Mouse (Mus musculus): ENCODE data around the gene Gm27021.

The Gm27021 gene

GRCm38 (mm10) chr8:120602672-120603071, 65.2 kb downstream of the Gm27021 start:
- DNase-seq (ENCODE audit: low read depth, low spot score) = no peak

GRCm38 (mm10) chr8:120599504-120599903, 68.4 kb downstream of the Gm27021 start:
- peak; percentile 55 for DNase-seq (ENCODE audit: low read depth, low spot score)

GRCm38 (mm10) chr8:120598579-120598978, 69.3 kb downstream of the Gm27021 start:
- DNase-seq (ENCODE audit: low read depth, low spot score) = no peak

GRCm38 (mm10) chr8:120595963-120596362, 71.9 kb downstream of the Gm27021 start:
- peak; percentile 63 for DNase-seq (ENCODE audit: low read depth, low spot score)

GRCm38 (mm10) chr8:120594571-120594970, 73.3 kb downstream of the Gm27021 start:
- DNase-seq (ENCODE audit: low read depth, low spot score) = peak; percentile 31

GRCm38 (mm10) chr8:120591587-120592292, 76.1 kb downstream of the Gm27021 start:
- no peak for DNase-seq (ENCODE audit: low read depth, low spot score)

- DNase-seq (ENCODE audit: low read depth, low spot score) = no peak
Observed at GRCm38 (mm10) chr8:120589921-120590320, 78.0 kb downstream of the Gm27021 start.

GRCm38 (mm10) chr8:120588908-120589771, 78.7 kb downstream of the Gm27021 start, which contains the start of gene Gins2:
Gene Gins2 (minus strand): TSS chr8:120589304.
- DNase-seq (ENCODE audit: low read depth, low spot score) = peak; percentile 98

- no peak for DNase-seq (ENCODE audit: low read depth, low spot score)
Observed at GRCm38 (mm10) chr8:120585521-120585920, 82.4 kb downstream of the Gm27021 start.

GRCm38 (mm10) chr8:120581811-120582210, 86.1 kb downstream of the Gm27021 start:
- DNase-seq (ENCODE audit: low read depth, low spot score) = no peak

GRCm38 (mm10) chr8:120581329-120581728, 86.5 kb downstream of the Gm27021 start:
- DNase-seq (ENCODE audit: low read depth, low spot score) = no peak

- no peak for DNase-seq (ENCODE audit: low read depth, low spot score)
Observed at GRCm38 (mm10) chr8:120580336-120581000, 87.4 kb downstream of the Gm27021 start.

- no peak for DNase-seq (ENCODE audit: low read depth, low spot score)
Observed at GRCm38 (mm10) chr8:120577821-120578220, 90.1 kb downstream of the Gm27021 start.

GRCm38 (mm10) chr8:120575801-120576200, 92.1 kb downstream of the Gm27021 start:
- no peak for DNase-seq (ENCODE audit: low read depth, low spot score)

- no peak for DNase-seq (ENCODE audit: low read depth, low spot score)
Observed at GRCm38 (mm10) chr8:120574941-120575340, 92.9 kb downstream of the Gm27021 start.

- DNase-seq (ENCODE audit: low read depth, low spot score) = no peak
Observed at GRCm38 (mm10) chr8:120573866-120574265, 94.0 kb downstream of the Gm27021 start.

- DNase-seq (ENCODE audit: low read depth, low spot score) = no peak
Observed at GRCm38 (mm10) chr8:120572534-120572933, 95.3 kb downstream of the Gm27021 start.

- DNase-seq (ENCODE audit: low read depth, low spot score) = no peak
Observed at GRCm38 (mm10) chr8:120571561-120571960, 96.3 kb downstream of the Gm27021 start.

GRCm38 (mm10) chr8:120569939-120570715, 97.8 kb downstream of the Gm27021 start:
- peak; percentile 57 for DNase-seq (ENCODE audit: low read depth, low spot score)

GRCm38 (mm10) chr8:120569123-120569522, 98.8 kb downstream of the Gm27021 start:
- DNase-seq (ENCODE audit: low read depth, low spot score) = no peak

- no peak for DNase-seq (ENCODE audit: low read depth, low spot score)
Observed at GRCm38 (mm10) chr8:120568164-120568798, 99.6 kb downstream of the Gm27021 start.

Measured in c-Kit-negative CD71-positive TER-119-positive erythroid progenitor cells, embryonic 14.5 days (primary cell).